Mouse (Mus musculus): ENCODE data around the gene Marveld1.

Marveld1 gene

GRCm38 (mm10) chr19:42170025-42170969, 23.1 kb downstream of the Marveld1 start:
- in situ Hi-C loops (cut with MboI, MseI) = no loop called here

- in situ Hi-C loops (cut with MboI, MseI) = no loop called here
These were observed 29.6 kb downstream of the Marveld1 start for GRCm38 (mm10) chr19:42176841-42177240.

- in situ Hi-C loops (cut with MboI, MseI) = no loop called here
These were observed 30.3 kb downstream of the Marveld1 start for GRCm38 (mm10) chr19:42177461-42177860.

- in situ Hi-C loops (cut with MboI, MseI) = no loop called here
These were observed 32.2 kb downstream of the Marveld1 start for GRCm38 (mm10) chr19:42179356-42179755.

GRCm38 (mm10) chr19:42182673-42183072, 35.5 kb downstream of the Marveld1 start:
- in situ Hi-C loops (cut with MboI, MseI) = no loop called here

- in situ Hi-C loops (cut with MboI, MseI) = loop anchor here (5.0 kb wide), 1 partner anchor 83 kb away; no protein-coding TSS in a partner anchor
These were observed 42.5 kb downstream of the Marveld1 start for GRCm38 (mm10) chr19:42189735-42190134.

- in situ Hi-C loops (cut with MboI, MseI) = no loop called here
These were observed 43.3 kb downstream of the Marveld1 start for GRCm38 (mm10) chr19:42190494-42190893.

GRCm38 (mm10) chr19:42193311-42193710, 46.1 kb downstream of the Marveld1 start:
- in situ Hi-C loops (cut with MboI, MseI) = no loop called here

GRCm38 (mm10) chr19:42196378-42196777, 49.2 kb downstream of the Marveld1 start:
- in situ Hi-C loops (cut with MboI, MseI) = no loop called here

GRCm38 (mm10) chr19:42197066-42197465, 49.9 kb downstream of the Marveld1 start:
- in situ Hi-C loops (cut with MboI, MseI) = no loop called here

GRCm38 (mm10) chr19:42198026-42198425, 50.8 kb downstream of the Marveld1 start:
- in situ Hi-C loops (cut with MboI, MseI) = no loop called here

Measured in T-helper 1 cell (primary cell).